Mouse (Mus musculus) heart, embryonic 16.5 days (tissue): ENCODE measurements around the gene Timp2. TPM values are rescaled to one million over a fixed set of nuclear protein-coding genes. Genes with fewer than 3 reads are reported as not detected.
"Not testable (repeated sequence)": the region's sequence is repeated elsewhere in the genome, so short reads cannot be mapped to it uniquely, and the experiment has no call there.

ENCODE experiments used
- ATAC-seq: fragments of 200-750 bp; cut with Nextera tagmentation; replicated peaks from 2 replicates; pipeline ENCODE4 v1.8.0; 2017; ENCODE audit warnings: moderate number of reproducible peaks; ENCODE audit not compliant: insufficient read depth, low FRiP score; ENCODE audit errors: extremely low read depth
- H3K27ac ChIP-seq: fragments of 300-500 bp; sonication (generic); 2 replicates; pipeline ENCODE4 v1.5.1; 2014; ENCODE audit warnings: mild to moderate bottlenecking, low read length, control low read depth, moderate library complexity
- H3K27me3 ChIP-seq: fragments of 300-500 bp; sonication (generic); 2 replicates; pipeline ENCODE4 v1.6.1; 2014; ENCODE audit warnings: low read length, mixed read lengths; ENCODE audit not compliant: control insufficient read depth, insufficient read depth
- H3K36me3 ChIP-seq: fragments of 300-500 bp; sonication (generic); 2 replicates; pipeline ENCODE4 v1.6.1; 2014; ENCODE audit not compliant: control insufficient read depth, insufficient read depth
- H3K4me1 ChIP-seq: fragments of 300-500 bp; sonication (generic); 2 replicates; pipeline ENCODE4 v1.6.1; 2014; ENCODE audit warnings: low read length, mixed read lengths; ENCODE audit not compliant: control insufficient read depth, insufficient read depth
- H3K4me2 ChIP-seq: fragments of 300-500 bp; sonication (generic); 2 replicates; pipeline ENCODE4 v1.6.1; 2014; ENCODE audit warnings: low read depth, mild to moderate bottlenecking, control low read depth, low read length
- H3K4me3 ChIP-seq: fragments of 300-500 bp; sonication (generic); 2 replicates; pipeline ENCODE4 v1.5.1; 2014; ENCODE audit warnings: mild to moderate bottlenecking, control low read depth, low read length
- H3K9ac ChIP-seq: fragments of 300-500 bp; sonication (generic); 2 replicates; pipeline ENCODE4 v1.6.1; 2014; ENCODE audit warnings: low read length, control low read depth
- H3K9me3 ChIP-seq: fragments of 300-500 bp; sonication (generic); replicated peaks from 2 replicates; pipeline ENCODE4 v1.6.1; 2016; ENCODE audit warnings: low read length; ENCODE audit not compliant: control insufficient read depth
- WGBS: fragments of 180-500 bp; shearing (Covaris S2); extraction: QIAGEN DNeasy Blood & Tissue Kit; methylation state at CpG from one replicate; pipeline ENCODE4 v1.1.7; 2014; 5-methylcytosine and 5-hydroxymethylcytosine counted together
- polyA plus RNA-seq: library from polyadenylated mRNA; unstranded; fragments of >200 nt; fragmentation: Nextera tagmentation; extraction: Ambion mirVana; gene quantifications from 2 replicates; pipeline ENCODE4 v1.2.1, GENCODE M21; 2015

The Timp2 gene
- polyA plus RNA-seq, 1 experiment from 2014 or later: 70.6 TPM

DNA sequence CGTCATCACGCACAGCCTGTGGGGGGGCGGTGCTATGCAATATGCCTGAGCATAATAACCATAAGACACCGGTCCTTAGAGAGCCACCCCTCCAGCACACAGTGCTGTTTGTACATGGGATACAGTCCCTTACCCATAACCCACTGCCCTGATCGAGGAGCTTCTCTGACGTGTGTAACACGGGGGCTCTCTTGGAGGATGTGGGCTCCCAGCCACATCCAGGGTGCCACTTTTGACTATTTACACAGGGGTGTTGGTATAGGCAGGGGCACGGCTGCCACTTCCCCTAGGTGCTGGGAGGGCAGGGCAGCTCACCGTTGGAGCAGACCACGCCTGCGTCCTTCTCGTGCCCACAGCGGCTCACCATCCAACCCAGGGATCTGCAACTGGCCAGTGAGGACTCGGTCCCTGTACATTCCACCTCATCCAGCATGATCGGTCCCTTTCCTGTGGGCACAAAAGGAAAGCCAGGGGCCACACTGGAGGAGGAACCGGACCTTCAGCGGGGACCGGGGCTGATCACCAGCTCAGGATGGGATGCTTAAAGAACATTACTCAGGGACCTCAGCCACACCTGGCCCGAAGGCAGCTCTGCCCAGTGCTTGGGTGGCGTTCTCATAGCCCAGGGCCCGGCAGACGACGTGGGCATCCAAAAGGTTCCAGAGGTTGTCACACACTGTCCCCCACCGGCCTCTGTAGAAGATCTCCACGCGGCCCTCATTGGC is 42.4 kb upstream of the Timp2 start:
- H3K27me3 ChIP-seq: no peaks in the 10 kb centered on the region
- peaks cover 15% of the 10 kb centered on the region for H3K4me1 ChIP-seq
- H3K4me2 ChIP-seq: no peak overlapping the region
- H3K4me3 ChIP-seq: no peak overlapping the region
- H3K9me3 ChIP-seq: no peaks in the 10 kb centered on the region; the same call in 1 of the 2 replicates
- ATAC-seq: no peak
- 92% methylated on average over 26 of the region's 26 CpGs for WGBS
- no peak overlapping the region for H3K9ac ChIP-seq
- H3K27ac ChIP-seq: no peak overlapping the region
- H3K36me3 ChIP-seq: 0 out of 2 replicates have a peak, but pooled peaks cover 4% of the 10 kb centered on the region

DNA sequence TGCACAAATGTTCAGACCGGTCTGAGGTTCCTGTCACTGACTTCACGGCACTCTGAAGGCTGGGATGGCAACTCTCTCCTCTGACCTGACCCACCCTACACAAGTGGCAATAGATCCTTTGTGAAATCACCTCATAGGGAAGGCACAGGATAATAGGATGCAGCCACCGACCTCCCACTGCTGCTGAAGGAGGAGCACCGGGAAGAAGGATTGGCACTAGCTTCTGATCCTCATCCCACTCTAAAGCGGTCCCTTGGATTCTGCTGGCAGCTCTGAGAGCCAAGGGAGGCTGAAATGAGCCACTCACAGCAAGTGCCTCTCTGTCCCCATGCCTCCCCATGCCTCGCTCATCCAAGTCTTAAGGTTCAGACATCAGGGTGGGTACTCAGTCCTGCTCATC is 39.0 kb upstream of the Timp2 start:
- H3K4me3 ChIP-seq: no peak overlapping the region

DNA sequence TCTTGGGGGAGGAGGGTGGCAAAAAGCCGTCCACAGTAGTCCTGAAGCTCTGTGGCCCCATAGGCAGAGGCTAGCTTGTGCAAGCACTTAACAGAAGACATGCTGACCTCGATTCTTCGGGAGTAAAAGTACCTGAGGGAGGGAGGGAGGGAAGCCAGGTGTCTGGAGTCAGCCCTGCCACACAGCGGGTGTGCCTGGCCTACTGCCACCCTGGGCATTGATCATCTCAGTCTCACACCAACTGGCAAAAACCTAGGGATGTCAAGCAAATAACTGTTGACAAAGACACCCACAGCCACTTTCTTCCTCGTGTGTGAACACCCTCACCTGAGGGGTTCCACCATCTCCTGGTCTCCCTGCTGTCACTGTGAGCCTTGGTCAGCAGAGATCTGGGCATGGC is 38.5 kb upstream of the Timp2 start:
- ATAC-seq: no peak
- Histone ChIP-seq H3K27me3 (no peaks in the 10 kb centered on the region), H3K4me2 (no peak overlapping the region), H3K27ac (no peak overlapping the region), H3K4me1 (no peaks in the 10 kb centered on the region), H3K9ac (no peak overlapping the region), H3K4me3 (no peak overlapping the region), H3K9me3 (no peaks in the 10 kb centered on the region; the same call in 1 of the 2 replicates), H3K36me3 (0 out of 2 replicates have a peak, but pooled peaks cover 4% of the 10 kb centered on the region)
- 72% methylated on average over 5 of the region's 5 CpGs for WGBS

More for the DNA sequence above, 39.0 kb upstream of the Timp2 start:
- ATAC-seq: no peak
- WGBS: 67% methylated on average over 6 of the region's 6 CpGs
- Histone ChIP-seq H3K9ac (no peak overlapping the region), H3K27me3 (no peaks in the 10 kb centered on the region), H3K9me3 (no peaks in the 10 kb centered on the region; the same call in 1 of the 2 replicates), H3K4me2 (no peak overlapping the region), H3K36me3 (0 out of 2 replicates have a peak, but pooled peaks cover 4% of the 10 kb centered on the region), H3K27ac (no peak overlapping the region), H3K4me1 (peaks cover 1% of the 10 kb centered on the region; the same call in 1 of the 2 replicates)

DNA sequence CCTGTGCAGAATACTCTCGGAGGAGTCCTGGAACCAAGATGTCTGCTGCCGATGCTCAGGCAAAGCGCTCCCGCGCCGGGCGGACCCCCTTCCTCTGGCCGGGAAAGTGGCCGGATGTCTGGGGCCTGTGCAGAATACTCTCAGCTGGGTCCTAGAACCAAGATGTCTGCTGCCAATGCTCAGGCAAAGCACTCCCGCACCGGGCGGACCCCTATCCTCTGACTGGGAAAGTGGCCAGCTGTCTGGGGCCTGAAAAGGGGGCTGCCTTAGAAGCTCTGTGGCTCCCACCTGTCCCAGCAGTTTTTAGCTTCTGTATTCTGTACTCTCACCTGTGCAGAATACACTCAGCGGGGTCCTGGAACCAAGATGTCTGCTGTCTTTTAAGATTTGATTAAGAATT is 32.3 kb upstream of the Timp2 start:
- H3K4me1 ChIP-seq, H3K4me2 ChIP-seq, H3K4me3 ChIP-seq, H3K27ac ChIP-seq, H3K9me3 ChIP-seq, H3K36me3 ChIP-seq, H3K27me3 ChIP-seq, ATAC-seq, H3K9ac ChIP-seq: not testable (repeated sequence)
- WGBS: 88% methylated on average over 13 of the region's 13 CpGs

DNA sequence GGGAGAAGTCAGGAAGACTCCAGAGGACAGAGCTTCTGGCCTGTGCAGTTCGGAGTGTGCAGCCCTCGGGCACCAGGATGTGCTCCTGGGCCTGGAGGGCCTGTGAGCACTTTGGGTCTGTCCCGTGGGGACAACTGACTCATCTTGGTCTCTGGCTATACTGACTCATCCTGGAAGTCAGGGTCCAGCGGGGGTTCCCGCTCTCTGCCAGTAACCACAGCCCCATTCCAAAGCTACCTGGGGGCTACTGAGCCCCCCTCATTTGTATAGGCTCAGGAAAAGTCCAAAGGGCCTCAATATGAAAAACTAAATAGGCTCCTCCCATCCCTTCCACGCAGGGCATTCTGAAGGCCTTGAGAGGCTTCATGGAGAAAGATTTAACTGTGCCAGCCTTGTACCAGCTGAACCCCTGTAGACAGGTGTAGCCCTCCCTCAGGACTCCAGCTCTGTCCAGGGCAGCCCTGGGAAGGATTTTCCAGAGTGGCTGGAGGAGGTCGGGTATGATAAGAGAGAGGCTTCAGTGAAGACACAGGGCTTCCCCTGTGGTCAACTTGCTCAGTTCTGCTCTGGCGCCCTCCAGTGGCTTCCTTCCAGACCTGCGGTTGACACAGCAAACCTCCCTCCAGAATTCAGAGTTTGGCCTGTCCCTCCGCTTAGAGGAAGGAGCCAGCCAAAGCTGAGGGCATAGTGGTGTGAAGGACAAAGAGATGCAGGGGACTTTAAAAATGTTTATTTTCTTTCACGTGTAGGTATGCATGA is 23.9 kb upstream of the Timp2 start:
- peaks cover 4% of the 10 kb centered on the region for H3K4me1 ChIP-seq
- H3K27ac ChIP-seq: no peak overlapping the region
- no peak overlapping the region for H3K9ac ChIP-seq
- WGBS: 35% methylated on average over 11 of the region's 11 CpGs
- no peak overlapping the region for H3K4me2 ChIP-seq
- H3K9me3 ChIP-seq: no peaks in the 10 kb centered on the region
- peak; percentile 55; the same call in 1 of the 2 replicates for ATAC-seq
- no peaks in the 10 kb centered on the region for H3K36me3 ChIP-seq
- H3K27me3 ChIP-seq: no peaks in the 10 kb centered on the region
- no peak overlapping the region for H3K4me3 ChIP-seq

DNA sequence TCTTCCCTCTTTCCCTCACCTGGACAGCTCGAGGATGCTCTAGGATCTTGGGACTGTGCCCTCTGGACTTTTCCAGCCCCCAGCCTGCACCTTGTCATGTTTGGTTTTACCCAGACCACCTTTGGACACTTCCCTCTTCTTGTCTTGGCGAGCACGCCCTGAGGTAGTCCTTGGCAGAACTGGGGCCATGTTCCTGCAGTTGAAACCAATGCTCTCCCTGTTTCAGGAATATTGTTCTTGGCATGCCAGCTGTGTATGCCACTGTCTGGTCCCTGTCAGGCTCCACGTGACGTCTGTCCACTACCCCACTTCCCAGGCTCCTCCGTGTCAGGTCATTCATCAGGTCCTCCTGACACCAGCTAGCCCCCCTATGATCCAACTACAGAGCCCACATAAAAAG is 23.1 kb upstream of the Timp2 start:
- Histone ChIP-seq H3K9me3 (no peaks in the 10 kb centered on the region), H3K36me3 (no peaks in the 10 kb centered on the region), H3K4me1 (peaks cover 4% of the 10 kb centered on the region), H3K4me3 (no peak overlapping the region), H3K9ac (no peak overlapping the region), H3K4me2 (no peak overlapping the region), H3K27ac (no peak overlapping the region), H3K27me3 (no peaks in the 10 kb centered on the region)
- WGBS: 80% methylated on average over 6 of the region's 6 CpGs
- no peak for ATAC-seq

DNA sequence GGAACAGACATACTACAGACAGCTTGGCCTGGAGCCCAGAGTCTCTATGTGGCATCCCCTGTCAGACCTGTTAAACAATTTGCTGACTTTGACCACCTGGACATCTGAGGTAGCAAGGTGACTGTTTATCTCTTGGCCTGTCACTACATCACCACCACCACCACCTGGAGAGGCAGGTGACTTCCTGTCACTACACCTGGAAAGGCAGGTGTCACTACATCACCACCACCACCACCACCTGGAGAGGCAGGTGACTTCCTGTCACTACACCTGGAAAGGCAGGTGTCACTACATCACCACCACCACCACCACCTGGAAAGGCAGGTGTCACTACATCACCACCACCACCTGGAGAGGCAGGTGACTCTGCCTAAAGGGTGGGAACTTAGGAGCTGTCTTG is 20.8 kb upstream of the Timp2 start:
- not testable (repeated sequence) for H3K9ac ChIP-seq, H3K4me2 ChIP-seq, H3K27ac ChIP-seq

DNA sequence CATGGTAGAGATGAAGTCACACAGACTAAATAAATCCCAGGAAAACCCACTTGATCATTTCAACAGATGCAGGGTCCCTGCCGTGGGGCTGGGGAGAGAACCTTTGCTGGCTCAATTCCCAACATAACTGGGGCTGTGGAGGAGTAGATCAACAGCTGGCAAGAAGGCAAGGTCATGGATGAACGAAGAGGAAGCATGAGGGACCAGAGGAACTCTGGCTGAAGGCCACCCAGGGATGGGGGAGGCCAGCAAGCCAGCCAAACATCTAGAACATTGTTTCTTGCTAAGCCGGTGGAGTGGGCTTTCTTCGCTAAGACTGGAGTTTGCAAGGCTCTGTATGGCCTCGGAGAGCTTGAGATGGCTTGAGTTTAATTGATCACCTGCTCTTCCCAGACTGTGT is 20.3 kb upstream of the Timp2 start:
- Histone ChIP-seq H3K9ac (no peak overlapping the region), H3K4me3 (no peak overlapping the region), H3K27me3 (no peaks in the 10 kb centered on the region), H3K9me3 (no peaks in the 10 kb centered on the region), H3K4me2 (no peak overlapping the region), H3K36me3 (no peaks in the 10 kb centered on the region), H3K27ac (no peak overlapping the region), H3K4me1 (peaks cover 4% of the 10 kb centered on the region)
- 43% methylated on average over 5 of the region's 5 CpGs for WGBS
- no peak for ATAC-seq

More for the DNA sequence above, 20.8 kb upstream of the Timp2 start:
- ATAC-seq, H3K36me3 ChIP-seq, H3K4me3 ChIP-seq, H3K27me3 ChIP-seq, H3K4me1 ChIP-seq, H3K9me3 ChIP-seq: not testable (repeated sequence)

DNA sequence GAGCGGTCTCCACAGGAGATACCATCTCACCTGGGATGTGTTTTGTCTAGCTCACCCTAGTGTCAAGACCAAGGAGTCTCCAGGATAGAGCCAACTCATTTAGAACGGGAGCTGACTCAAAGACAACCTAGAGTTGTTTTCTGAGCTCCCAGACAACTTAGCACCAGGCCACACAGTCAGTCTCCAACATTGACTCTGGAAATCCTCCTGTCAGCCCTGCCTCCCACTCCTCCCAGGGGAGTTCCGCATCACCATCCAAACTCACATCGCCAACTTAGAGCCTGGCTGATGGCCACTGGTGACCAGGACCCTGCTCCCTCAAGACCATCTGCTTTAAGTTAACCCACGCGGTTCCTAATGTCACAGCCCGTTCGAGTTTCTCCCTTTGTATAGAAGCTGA is 19.9 kb upstream of the Timp2 start:
- Histone ChIP-seq H3K4me1 (peaks cover 4% of the 10 kb centered on the region), H3K4me3 (no peak overlapping the region), H3K4me2 (no peak overlapping the region), H3K27ac (no peak overlapping the region), H3K9me3 (no peaks in the 10 kb centered on the region), H3K9ac (no peak overlapping the region), H3K36me3 (no peaks in the 10 kb centered on the region), H3K27me3 (no peaks in the 10 kb centered on the region)
- 62% methylated on average over 8 of the region's 8 CpGs for WGBS
- no peak for ATAC-seq
